Mouse (Mus musculus): ENCODE data around the gene Gpr162.

GRCm38 (mm10) chr6:124811701-124812560, 51.9 kb downstream of the Gpr162 start:
- TF ChIP-seq GATA1 (IDR thresholded peaks at IDR 0.05; ENCODE audit: low read length) (no peak), TAL1 (IDR thresholded peaks at IDR 0.05; ENCODE audit: low read length) (no peak)
